Mouse (Mus musculus) MEL (cell line): ENCODE measurements around the gene Rapgef2. TPM values are rescaled to one million over a fixed set of nuclear protein-coding genes. Genes with fewer than 3 reads are reported as not detected.

Experiments used
- DNase-seq: peaks from one replicate; pipeline ENCODE4 v3.0.0; 2011; ENCODE audit warnings: low read depth, low spot score
- H3K27ac ChIP-seq: 2 replicates; pipeline ENCODE4 v1.5.1; 2012; ENCODE audit warnings: low read depth, mild to moderate bottlenecking, control low read depth, low read length, moderate library complexity; ENCODE audit not compliant: control insufficient read depth
- H3K27me3 ChIP-seq, 2 experiments: fragments of 150-350 bp in 1 of 2; sonication (generic) in 1 of 2; 2 replicates each; pipeline ENCODE4 v1.6.1; 2012; ENCODE audit warnings: low read length in 2 of 2, mild to moderate bottlenecking in 2 of 2, improper control_type of control experiment in 1 of 2, moderate library complexity in 1 of 2; ENCODE audit not compliant: insufficient read depth in 2 of 2, control insufficient read depth in 1 of 2
- H3K36me3 ChIP-seq, 2 experiments: 2 replicates each; pipeline ENCODE4 v1.6.1; 2012 to 2014; ENCODE audit warnings: low read length in 2 of 2, improper control_type of control experiment in 1 of 2, inconsistent platforms in 1 of 2, mild to moderate bottlenecking in 1 of 2; ENCODE audit not compliant: insufficient read depth in 2 of 2, control insufficient read depth in 1 of 2
- H3K4me1 ChIP-seq, 2 experiments: fragments of 150-350 bp in 1 of 2; sonication (generic) in 1 of 2; 2 replicates each; pipeline ENCODE4 v1.6.1; 2012; ENCODE audit warnings: low read length in 2 of 2, improper control_type of control experiment in 1 of 2, mild to moderate bottlenecking in 1 of 2; ENCODE audit not compliant: insufficient read depth in 2 of 2, control insufficient read depth in 1 of 2
- H3K4me3 ChIP-seq, 2 experiments: fragments of 150-350 bp in 1 of 2; sonication (generic) in 1 of 2; 2 replicates each; pipeline ENCODE4 v1.5.1; 2012; ENCODE audit warnings: low read depth in 2 of 2, low read length in 2 of 2, mild to moderate bottlenecking in 2 of 2, moderate library complexity in 2 of 2, control low read depth in 1 of 2, improper control_type of control experiment in 1 of 2; ENCODE audit not compliant: control insufficient read depth in 1 of 2, insufficient read depth in 1 of 2
- H3K79me2 ChIP-seq: 2 replicates; pipeline ENCODE4 v1.6.1; 2012; ENCODE audit warnings: mild to moderate bottlenecking, low read length, moderate library complexity; ENCODE audit not compliant: control insufficient read depth, poor library complexity, insufficient read depth
- H3K9ac ChIP-seq: 2 replicates; pipeline ENCODE4 v1.6.1; 2012; ENCODE audit warnings: low read depth, mild to moderate bottlenecking, control low read depth, low read length, moderate library complexity; ENCODE audit not compliant: control insufficient read depth, poor library complexity, severe bottlenecking
- H3K9me3 ChIP-seq: fragments of 150-350 bp; sonication (generic); replicated peaks from 2 replicates; pipeline ENCODE4 v1.6.1; 2012; ENCODE audit warnings: mild to moderate bottlenecking, low read length, improper control_type of control experiment, moderate library complexity; ENCODE audit not compliant: insufficient read depth
- BHLHE40 ChIP-seq: IDR thresholded peaks from 2 replicates; pipeline ENCODE4 v1.6.1; 2012; ENCODE audit warnings: low read depth, mild to moderate bottlenecking, inconsistent platforms, low read length, improper control_type of control experiment, borderline replicate concordance
- CHD2 ChIP-seq: IDR thresholded peaks from 2 replicates; pipeline ENCODE4 v1.6.1; 2011; ENCODE audit warnings: low read length, improper control_type of control experiment
- CTCF ChIP-seq, 3 experiments: IDR thresholded peaks in 2 of 3; conservative IDR thresholded peaks in 1 of 3; 2 replicates each; pipeline ENCODE4 v1.5.1; 2011 to 2012; ENCODE audit warnings: low read length in 3 of 3, low read depth in 2 of 3, mild to moderate bottlenecking in 2 of 3, improper control_type of control experiment in 1 of 3, inconsistent platforms in 1 of 3, mixed read lengths in 1 of 3, moderate library complexity in 1 of 3; ENCODE audit not compliant: control insufficient read depth in 1 of 3, insufficient read depth in 1 of 3, poor library complexity in 1 of 3, severe bottlenecking in 1 of 3
- E2F4 ChIP-seq: IDR thresholded peaks from 2 replicates; pipeline ENCODE4 v1.6.1; 2011; ENCODE audit warnings: low read depth, low read length, improper control_type of control experiment, borderline replicate concordance
- ELF1 ChIP-seq: IDR thresholded peaks from 2 replicates; pipeline ENCODE4 v1.6.1; 2014; ENCODE audit warnings: low read depth, mild to moderate bottlenecking, inconsistent platforms, low read length, improper control_type of control experiment, moderate library complexity
- ETS1 ChIP-seq: IDR thresholded peaks from 2 replicates; pipeline ENCODE4 v1.6.1; 2012; ENCODE audit warnings: low read depth, mild to moderate bottlenecking, inconsistent platforms, low read length, improper control_type of control experiment, moderate library complexity
- GATA1 ChIP-seq: IDR thresholded peaks from 2 replicates; pipeline ENCODE4 v1.6.1; 2011; ENCODE audit warnings: low read depth, low read length, improper control_type of control experiment
- JUND ChIP-seq: IDR thresholded peaks from 2 replicates; pipeline ENCODE4 v1.6.1; 2011; ENCODE audit warnings: low read depth, mild to moderate bottlenecking, improper control_type of control experiment, low read length
- KAT2A ChIP-seq: conservative IDR thresholded peaks from 2 replicates; pipeline ENCODE4 v1.6.1; 2012; ENCODE audit warnings: low read depth, low read length, improper control_type of control experiment, inconsistent platforms
- MAFK ChIP-seq: IDR thresholded peaks from 2 replicates; pipeline ENCODE4 v1.6.1; 2011; ENCODE audit warnings: low read depth, mild to moderate bottlenecking, low read length, improper control_type of control experiment, borderline replicate concordance
- MAZ ChIP-seq: IDR thresholded peaks from 2 replicates; pipeline ENCODE4 v1.6.1; 2012; ENCODE audit warnings: low read depth, mild to moderate bottlenecking, inconsistent platforms, low read length, improper control_type of control experiment
- MXI1 ChIP-seq: IDR thresholded peaks from 2 replicates; pipeline ENCODE4 v1.6.1; 2011; ENCODE audit warnings: mild to moderate bottlenecking, low read depth, low read length, improper control_type of control experiment
- MYB ChIP-seq: IDR thresholded peaks from 2 replicates; pipeline ENCODE4 v1.6.1; 2011; ENCODE audit warnings: mild to moderate bottlenecking, low read depth, low read length, improper control_type of control experiment
- MYC ChIP-seq: IDR thresholded peaks from 2 replicates; pipeline ENCODE4 v1.6.1; 2011; ENCODE audit warnings: low read depth, mild to moderate bottlenecking, low read length, improper control_type of control experiment, moderate library complexity
- POLR2AphosphoS2 ChIP-seq: IDR thresholded peaks from 2 replicates; pipeline ENCODE4 v1.6.1; 2011; ENCODE audit warnings: low read length, improper control_type of control experiment
- POLR2AphosphoS5 ChIP-seq: IDR thresholded peaks from 2 replicates; pipeline ENCODE4 v1.6.1; 2012; ENCODE audit warnings: low read depth, borderline replicate concordance, mild to moderate bottlenecking, inconsistent platforms, low read length, moderate library complexity, mixed read lengths
- RCOR1 ChIP-seq: IDR thresholded peaks from 2 replicates; pipeline ENCODE4 v1.6.1; 2012; ENCODE audit warnings: low read depth, mild to moderate bottlenecking, inconsistent platforms, low read length, improper control_type of control experiment
- TCF12 ChIP-seq: IDR thresholded peaks from 2 replicates; pipeline ENCODE4 v1.6.1; 2014; ENCODE audit warnings: low read depth, mild to moderate bottlenecking, inconsistent platforms, low read length, improper control_type of control experiment, moderate library complexity
- USF1 ChIP-seq: IDR thresholded peaks from 2 replicates; pipeline ENCODE4 v1.6.1; 2014; ENCODE audit warnings: low read depth, mild to moderate bottlenecking, inconsistent platforms, low read length, improper control_type of control experiment, moderate library complexity
- ZNF384 ChIP-seq: IDR thresholded peaks from 2 replicates; pipeline ENCODE4 v1.6.1; 2012; ENCODE audit warnings: low read depth, mild to moderate bottlenecking, inconsistent platforms, low read length, improper control_type of control experiment
- polyA plus RNA-seq, 2 experiments: library from polyadenylated mRNA; stranded (reverse) in 1 of 2; unstranded in 1 of 2; fragments of >175 nt in 1 of 2; fragments of >200 nt in 1 of 2; gene quantifications; 2 replicates each; pipeline versions ENCODE4 v1.2.1 to v1.2.4; 2012; ENCODE audit warnings: low replicate concordance in 2 of 2, low read depth in 1 of 2; ENCODE audit not compliant: insufficient read length in 2 of 2, insufficient read depth in 1 of 2, missing spikeins in 1 of 2
- total RNA-seq: library from RNA; depleted of rRNA; stranded (reverse); fragments of 300-350 nt; gene quantifications from 2 replicates; pipeline ENCODE4 v1.2.3, GENCODE M21; 2012

Gene Rapgef2
- total and polyA plus RNA-seq, 3 experiments = 4.2 to 4.6 TPM; not detected in 1

- TF ChIP-seq MXI1 = peak; percentile 35
Observed at GRCm38 (mm10) chr3:79248208-79248607, 38.1 kb downstream of the Rapgef2 start (continued).

GRCm38 (mm10) chr3:79244347-79244746 is 42.0 kb downstream of the Rapgef2 start:
- peaks cover 15 to 21% of the 10 kb centered on the region in 2 experiments for H3K4me1 ChIP-seq
- peaks cover 2% of the 10 kb centered on the region; the same call in 1 of the 2 replicates for H3K79me2 ChIP-seq
- H3K4me3 ChIP-seq = no peak overlapping the region
- H3K9me3 ChIP-seq = no peaks in the 10 kb centered on the region
- no peak overlapping the region for H3K9ac ChIP-seq
- TF ChIP-seq TCF12 (no peak), E2F4 (no peak), ELF1 (no peak), GATA1 (no peak), MYC (no peak), CTCF (IDR thresholded peaks at IDR 0.05 in 2 of 3, conservative IDR thresholded peaks at IDR 0.05 in 1 of 3; ENCODE audit: control insufficient read depth in 1 of 3, insufficient read depth in 1 of 3, low read depth in 2 of 3, low read length in 3 of 3, poor library complexity in 1 of 3, severe bottlenecking in 1 of 3) (no peak), JUND (no peak), USF1 (no peak), RCOR1 (no peak), MAFK (no peak), POLR2AphosphoS5 (no peak), MYB (no peak), BHLHE40 (no peak), ETS1 (no peak), ZNF384 (no peak), MAZ (no peak)
- H3K27me3 ChIP-seq = no peaks in the 10 kb centered on the region
- H3K27ac ChIP-seq = no peak overlapping the region
- no peak for DNase-seq
- peaks cover 0 to 21% of the 10 kb centered on the region in 2 experiments; a peak in 2 of 4 replicates for H3K36me3 ChIP-seq

- peaks cover 2% of the 10 kb centered on the region; the same call in 1 of the 2 replicates for H3K79me2 ChIP-seq
- H3K9me3 ChIP-seq = no peaks in the 10 kb centered on the region
- H3K27me3 ChIP-seq = no peaks in the 10 kb centered on the region
- no peak for TF ChIP-seq KAT2A
- no peak for TF ChIP-seq POLR2AphosphoS2
- TF ChIP-seq CHD2 = no peak
- no peak for TF ChIP-seq MYC
- no peak for TF ChIP-seq USF1
- TF ChIP-seq, all 39 proteins: peak for 0
- H3K9ac ChIP-seq = no peak overlapping the region
- peaks cover 0 to 18% of the 10 kb centered on the region in 2 experiments; a peak in 2 of 4 replicates for H3K36me3 ChIP-seq
- H3K4me3 ChIP-seq = no peak overlapping the region
- no peak for DNase-seq
- no peak overlapping the region for H3K27ac ChIP-seq
- H3K4me1 ChIP-seq = peaks cover 12 to 20% of the 10 kb centered on the region in 2 experiments
Observed at GRCm38 (mm10) chr3:79242922-79243705, 43.2 kb downstream of the Rapgef2 start.
